Mouse (Mus musculus) liver, postnatal 0 days (tissue): ENCODE measurements around the gene Ndufs2.

Experiments used
- CTCF ChIP-seq: sonication (generic); IDR thresholded peaks from 2 replicates; pipeline ENCODE4 v1.5.1; 2016; ENCODE audit warnings: antibody characterized with exemption, low read depth
- EP300 ChIP-seq: IDR thresholded peaks from 2 replicates; pipeline ENCODE4 v1.6.1; 2016; ENCODE audit warnings: antibody characterized with exemption, low read depth, mild to moderate bottlenecking

- TF ChIP-seq CTCF, result no peak
- no peak for TF ChIP-seq EP300
These were observed 5.8 kb downstream of the Ndufs2 start for GRCm38 (mm10) chr1:171245353-171245752.
